Comparison of ENCODE assay signal across 9 mouse cellular contexts in the genomic region with DNA sequence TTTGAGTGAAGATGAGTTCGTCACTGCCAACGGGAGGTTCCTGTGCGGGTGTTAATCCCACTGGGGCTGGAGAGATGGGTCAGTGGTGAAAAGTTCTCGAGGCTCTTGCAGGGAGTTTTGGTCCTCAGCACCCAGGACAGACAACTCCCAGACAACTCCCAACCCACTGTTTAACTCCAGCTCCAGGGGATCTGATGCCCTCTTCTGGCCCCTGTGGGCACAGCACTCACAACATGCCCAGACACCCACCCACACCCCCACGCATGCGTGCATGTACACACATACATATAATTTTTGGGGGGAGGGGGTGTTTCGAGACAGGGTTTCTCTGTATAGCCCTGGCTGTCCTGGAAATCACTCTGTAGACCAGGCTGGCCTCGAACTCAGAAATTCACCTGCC. TPM values are rescaled to one million over a fixed set of nuclear protein-coding genes. Genes with fewer than 3 reads are reported as not detected.
DNase-seq lines count a peak whose midpoint lies in the region; ATAC-seq and TF ChIP-seq lines count a peak whose summit lies in the region.
"Had no signal": no experiment of that assay in that cellular context is flagged by ENCODE, and none has a peak within 500 bp of the region (broad histone marks: within the 10 kb centered on the region; RNA-seq: fewer than 3 reads in every experiment).

No protein-coding gene starts in this region.

- no peak overlapping the region; the same call in 1 of the 2 replicates for H3K27ac ChIP-seq in heart, adult 2 months
- H3K27ac ChIP-seq in MEL (ENCODE audit: control insufficient read depth, low read depth, low read length), result no peak overlapping the region
- no peak overlapping the region for H3K27ac ChIP-seq in limb, embryonic 11.5 days (replicated peaks; ENCODE audit: low read depth, low read length)
- H3K27ac ChIP-seq in olfactory bulb, adult 2 months (ENCODE audit: insufficient read depth, low read depth, low read length), result no peak overlapping the region

- no peak for TF ChIP-seq POLR2A in heart, adult 2 months (IDR thresholded peaks at IDR 0.05; ENCODE audit: insufficient read depth, low read depth, low read length)
- no peak for TF ChIP-seq POLR2A in MEL (IDR thresholded peaks at IDR 0.05; ENCODE audit: control insufficient read depth in 1 of 2, insufficient read depth in 1 of 2, low read depth in 1 of 2, low read length in 2 of 2, poor library complexity in 1 of 2)
- TF ChIP-seq POLR2A in olfactory bulb, adult 2 months (IDR thresholded peaks at IDR 0.05; ENCODE audit: insufficient read depth, low read depth, low read length), result no peak

- intact Hi-C loops in heart, adult 2 months (cut with DNase I), result loop anchor here (2.0 kb wide), 1 partner anchor 39 kb away; no protein-coding TSS in a partner anchor

- H3K4me1 ChIP-seq in heart, adult 2 months (ENCODE audit: control insufficient read depth, insufficient read depth, low read length), result peaks cover 12% of the 10 kb centered on the region
- H3K4me1 ChIP-seq in MEL (ENCODE audit: control insufficient read depth in 1 of 2, insufficient read depth in 2 of 2, low read length in 2 of 2), result peaks cover 0 to 21% of the 10 kb centered on the region in 2 experiments; a peak in 2 of 4 replicates
- H3K4me1 ChIP-seq in limb, embryonic 11.5 days (ENCODE audit: control insufficient read depth, insufficient read depth, low read length), result peaks cover 10% of the 10 kb centered on the region
- H3K4me1 ChIP-seq in olfactory bulb, adult 2 months (ENCODE audit: control insufficient read depth, insufficient read depth, low read length), result peaks cover 25% of the 10 kb centered on the region

- TF ChIP-seq RAD21 in MEL (IDR thresholded peaks at IDR 0.05; ENCODE audit: low read depth, low read length), result peak; percentile 52

- peak; percentile 63 to 76 for DNase-seq in heart, adult 2 months
- no peak for DNase-seq in heart, adult 8-10 months (ENCODE audit: low spot score)
- peak; percentile 71 for DNase-seq in MEL (ENCODE audit: low read depth, low spot score)
- DNase-seq in embryo, embryonic 9.5 days (ENCODE audit: extremely low spot score), result peak; percentile 53
- DNase-seq in induced T-regulatory cell, adult 2 months (ENCODE audit: low read depth), result peak; percentile 74
- peak; percentile 65 for DNase-seq in limb, embryonic 11.5 days (ENCODE audit: low spot score)
- DNase-seq in thymus, postnatal 25 days, result peak; percentile 77

- H3K4me2 ChIP-seq in limb, embryonic 11.5 days (ENCODE audit: low read depth, severe bottlenecking), result no peak overlapping the region

- H3K9ac ChIP-seq in heart, adult 2 months (ENCODE audit: low read depth, low read length), result no peak overlapping the region
- no peak overlapping the region for H3K9ac ChIP-seq in MEL (ENCODE audit: control insufficient read depth, low read depth, low read length, poor library complexity, severe bottlenecking)
- H3K9ac ChIP-seq in limb, embryonic 11.5 days (ENCODE audit: low read length), result no peak overlapping the region

- peak; percentile 74 for TF ChIP-seq CTCF in heart, adult 2 months (IDR thresholded peaks at IDR 0.05)
- peak; percentile 66 to 82 (median 68) for TF ChIP-seq CTCF in MEL (IDR thresholded peaks at IDR 0.05 in 2 of 3, conservative IDR thresholded peaks at IDR 0.05 in 1 of 3; ENCODE audit: control insufficient read depth in 1 of 3, insufficient read depth in 1 of 3, low read depth in 2 of 3, low read length in 3 of 3, poor library complexity in 1 of 3, severe bottlenecking in 1 of 3)
- TF ChIP-seq CTCF in olfactory bulb, adult 2 months (IDR thresholded peaks at IDR 0.05; ENCODE audit: insufficient read depth, low read depth, low read length), result peak; percentile 48; the same call in 1 of the 2 replicates

- WGBS in heart, adult 2 months, result 50% methylated on average over 8 of the region's 8 CpGs
- 41% methylated on average over 8 of the region's 8 CpGs for WGBS in limb, embryonic 11.5 days
- WGBS in olfactory bulb, adult 2 months, result 35% methylated on average over 8 of the region's 8 CpGs

- H3K9me3 ChIP-seq in MEL (replicated peaks; ENCODE audit: insufficient read depth, low read length), result no peaks in the 10 kb centered on the region
- H3K9me3 ChIP-seq in limb, embryonic 11.5 days (ENCODE audit: control insufficient read depth, low read length), result no peaks in the 10 kb centered on the region

- no peaks in the 10 kb centered on the region for H3K27me3 ChIP-seq in heart, adult 2 months (ENCODE audit: control insufficient read depth, insufficient read depth, low read length)
- no peaks in the 10 kb centered on the region for H3K27me3 ChIP-seq in MEL (ENCODE audit: control insufficient read depth in 1 of 2, insufficient read depth in 2 of 2, low read length in 2 of 2)
- H3K27me3 ChIP-seq in limb, embryonic 11.5 days (ENCODE audit: control insufficient read depth, insufficient read depth, low read length), result no peaks in the 10 kb centered on the region

- H3K36me3 ChIP-seq in heart, adult 2 months (ENCODE audit: control insufficient read depth, insufficient read depth, low read length), result no peaks in the 10 kb centered on the region
- peaks cover 0 to 17% of the 10 kb centered on the region in 2 experiments; a peak in 2 of 4 replicates for H3K36me3 ChIP-seq in MEL (ENCODE audit: control insufficient read depth in 1 of 2, insufficient read depth in 2 of 2, low read length in 2 of 2)
- no peaks in the 10 kb centered on the region for H3K36me3 ChIP-seq in limb, embryonic 11.5 days (ENCODE audit: control insufficient read depth, insufficient read depth, low read length)

- no peak overlapping the region for H3K4me3 ChIP-seq in heart, adult 2 months
- no peak overlapping the region for H3K4me3 ChIP-seq in MEL (ENCODE audit: control insufficient read depth in 1 of 2, insufficient read depth in 1 of 2, low read depth in 2 of 2, low read length in 2 of 2)
- H3K4me3 ChIP-seq in limb, embryonic 11.5 days (ENCODE audit: low read depth, low read length), result no peak overlapping the region
- H3K4me3 ChIP-seq in olfactory bulb, adult 2 months (ENCODE audit: insufficient read depth, low read depth, low read length), result no peak overlapping the region

- TF ChIP-seq EP300 in heart, adult 2 months (IDR thresholded peaks at IDR 0.05; ENCODE audit: insufficient read depth, low read depth, low read length), result no peak
- TF ChIP-seq EP300 in MEL (IDR thresholded peaks at IDR 0.05; ENCODE audit: low read depth in 1 of 2, low read length in 2 of 2), result no peak

- no peaks in the 10 kb centered on the region for H3K79me2 ChIP-seq in heart, adult 2 months (replicated peaks; ENCODE audit: control insufficient read depth, insufficient read depth, low read length)
- H3K79me2 ChIP-seq in MEL (ENCODE audit: control insufficient read depth, insufficient read depth, low read length, poor library complexity), result peaks cover 7% of the 10 kb centered on the region

- no peak for ATAC-seq in limb, embryonic 11.5 days (ENCODE audit: insufficient number of reproducible peaks, low FRiP score, low TSS enrichment, low read depth)

TF ChIP-seq in MEL, 35 proteins besides CTCF, POLR2A, EP300 and RAD21 (continues in another document):
- TF ChIP-seq KAT2A (conservative IDR thresholded peaks at IDR 0.05; ENCODE audit: low read depth, low read length) (no peak), NRF1 (IDR thresholded peaks at IDR 0.05; ENCODE audit: insufficient read depth, low read depth, low read length, poor library complexity, severe bottlenecking) (peak; percentile 73), TCF12 (IDR thresholded peaks at IDR 0.05; ENCODE audit: low read depth, low read length) (no peak), POLR2AphosphoS2 (IDR thresholded peaks at IDR 0.05; ENCODE audit: low read length) (no peak), SIN3A (IDR thresholded peaks at IDR 0.05; ENCODE audit: low read length) (no peak), MYB (IDR thresholded peaks at IDR 0.05; ENCODE audit: low read depth, low read length) (no peak), USF1 (IDR thresholded peaks at IDR 0.05; ENCODE audit: low read depth, low read length) (no peak)

RNA-seq across cellular contexts. Expression of a gene that starts 5.6 kb away (rescaled TPM):
- total RNA-seq in heart, adult 2 months (2021), result 10 to 100 TPM; 74.6 to 80.6 TPM
- 40.4 and 75.4 TPM in 2 replicates for polyA plus RNA-seq in heart, adult 2 months (2012; rRNA removed)
- 10 to 100 TPM; 75.2 to 88.5 (median 78.8) TPM for total RNA-seq in heart, adult 8-10 months (2022)
- 146 and 167 TPM in 2 replicates for total RNA-seq in MEL (2012; rRNA removed)
- polyA plus RNA-seq in MEL (2012; ENCODE audit: insufficient read depth in 1 of 2, insufficient read length in 2 of 2, low read depth in 1 of 2, low replicate concordance in 2 of 2, missing spikeins in 1 of 2), result 100 to 1,000 TPM in 1 of 2 experiments, not detected in 1; 156 TPM
- polyA plus RNA-seq in limb, embryonic 11.5 days (2014; fragmentation: Nextera tagmentation; extraction: Ambion mirVana), result 51.5 and 58.8 TPM in 2 replicates
- 76.8 TPM in 1 of 2 replicates, not detected in the other for polyA plus RNA-seq in olfactory bulb, adult 2 months (2012; ENCODE audit: insufficient read depth, insufficient read length, low replicate concordance, missing spikeins)

RNA-seq across cellular contexts. Expression of a gene that starts 28.8 kb away (rescaled TPM):
- total RNA-seq in heart, adult 2 months (2021), result 10 to 100 TPM; 15.8 to 22.0 TPM
- 18.4 and 27.8 TPM in 2 replicates for polyA plus RNA-seq in heart, adult 2 months (2012; rRNA removed)
- 10 to 100 TPM; 11.8 to 18.5 (median 14.5) TPM for total RNA-seq in heart, adult 8-10 months (2022)
- total RNA-seq in MEL (2012; rRNA removed), result 15.8 and 18.6 TPM in 2 replicates
- polyA plus RNA-seq in MEL (2012; ENCODE audit: insufficient read depth in 1 of 2, insufficient read length in 2 of 2, low read depth in 1 of 2, low replicate concordance in 2 of 2, missing spikeins in 1 of 2), result 10 to 100 TPM in 1 of 2 experiments, not detected in 1; 25.7 TPM
- 65.3 and 65.4 TPM in 2 replicates for polyA plus RNA-seq in limb, embryonic 11.5 days (2014; fragmentation: Nextera tagmentation; extraction: Ambion mirVana)
- polyA plus RNA-seq in olfactory bulb, adult 2 months (2012; ENCODE audit: insufficient read depth, insufficient read length, low replicate concordance, missing spikeins), result not detected in 2 replicates

RNA-seq across cellular contexts. Expression of a gene that starts 30.6 kb away (rescaled TPM):
- total RNA-seq in heart, adult 2 months (2021), result 1 to 10 TPM; 2.3 to 3.9 TPM
- polyA plus RNA-seq in heart, adult 2 months (2012; rRNA removed), result 6.0 and 13.2 TPM in 2 replicates
- 1 to 10 TPM; 1.7 to 2.6 (median 1.9) TPM for total RNA-seq in heart, adult 8-10 months (2022)
- total RNA-seq in MEL (2012; rRNA removed), result 0.35 and 0.52 TPM in 2 replicates
- polyA plus RNA-seq in MEL (2012; ENCODE audit: insufficient read depth in 1 of 2, insufficient read length in 2 of 2, low read depth in 1 of 2, low replicate concordance in 2 of 2, missing spikeins in 1 of 2), result 1 to 10 TPM in 1 of 2 experiments, not detected in 1; 1.7 TPM
- polyA plus RNA-seq in limb, embryonic 11.5 days (2014; fragmentation: Nextera tagmentation; extraction: Ambion mirVana), result 1.2 and 1.9 TPM in 2 replicates
- polyA plus RNA-seq in olfactory bulb, adult 2 months (2012; ENCODE audit: insufficient read depth, insufficient read length, low replicate concordance, missing spikeins), result not detected in 2 replicates
- total RNA-seq: hematopoietic stem cell, adult 5-6 weeks had no signal

RNA-seq across cellular contexts. Expression of a gene that starts 44.4 kb away (rescaled TPM):
- 100 to 1,000 TPM; 199 to 228 TPM for total RNA-seq in heart, adult 2 months (2021)
- 256 and 333 TPM in 2 replicates for polyA plus RNA-seq in heart, adult 2 months (2012; rRNA removed)
- total RNA-seq in heart, adult 8-10 months (2022), result 100 to 1,000 TPM; 225 to 279 (median 244) TPM
- total RNA-seq in MEL (2012; rRNA removed), result 31.9 and 35.0 TPM in 2 replicates
- 10 to 100 TPM in 1 of 2 experiments, not detected in 1; 56.5 TPM for polyA plus RNA-seq in MEL (2012; ENCODE audit: insufficient read depth in 1 of 2, insufficient read length in 2 of 2, low read depth in 1 of 2, low replicate concordance in 2 of 2, missing spikeins in 1 of 2)
- 41.5 and 49.3 TPM in 2 replicates for polyA plus RNA-seq in limb, embryonic 11.5 days (2014; fragmentation: Nextera tagmentation; extraction: Ambion mirVana)
- not detected in 2 replicates for polyA plus RNA-seq in olfactory bulb, adult 2 months (2012; ENCODE audit: insufficient read depth, insufficient read length, low replicate concordance, missing spikeins)
